Mouse (Mus musculus) layer of hippocampus, adult 8-10 months (tissue): ENCODE data around the gene Rfx2. TPM values are rescaled to one million over a fixed set of nuclear protein-coding genes. Genes with fewer than 3 reads are reported as not detected.

Source experiments
- DNase-seq, 2 experiments: peaks; one replicate each; pipeline ENCODE4 v3.0.0; 2022; ENCODE audit warnings: low spot score in 2 of 2
- total RNA-seq, 4 experiments: library from RNA; stranded (reverse); gene quantifications; 2 replicates each; pipeline ENCODE4 v1.2.4; 2022

Rfx2 gene
- total RNA-seq, 4 experiments from 2014 or later: 4.3 to 6.0 (median 5.0) TPM

GRCm38 (mm10) chr17:56754271-56755185, 76.3 kb downstream of the Rfx2 start:
- DNase-seq: no peak

- DNase-seq: no peak
These were observed 77.4 kb downstream of the Rfx2 start for GRCm38 (mm10) chr17:56753452-56753851.

- no peak for DNase-seq
These were observed 79.3 kb downstream of the Rfx2 start for GRCm38 (mm10) chr17:56751404-56752072.

- no peak for DNase-seq
These were observed 86.6 kb downstream of the Rfx2 start for GRCm38 (mm10) chr17:56744173-56744572.

- no peak for DNase-seq
These were observed 90.0 kb downstream of the Rfx2 start for GRCm38 (mm10) chr17:56740788-56741160.

GRCm38 (mm10) chr17:56740118-56740787, 90.6 kb downstream of the Rfx2 start:
- DNase-seq: no peak

- no peak for DNase-seq
These were observed 92.6 kb downstream of the Rfx2 start for GRCm38 (mm10) chr17:56738221-56738620.

GRCm38 (mm10) chr17:56736534-56736933, 94.3 kb downstream of the Rfx2 start:
- DNase-seq: no peak

- DNase-seq: no peak
These were observed 101.2 kb downstream of the Rfx2 start for GRCm38 (mm10) chr17:56729656-56730055.

- no peak for DNase-seq
These were observed 101.7 kb downstream of the Rfx2 start for GRCm38 (mm10) chr17:56729151-56729550.

- no peak for DNase-seq
These were observed 102.7 kb downstream of the Rfx2 start for GRCm38 (mm10) chr17:56728117-56728516.

- DNase-seq: no peak
These were observed 103.2 kb downstream of the Rfx2 start for GRCm38 (mm10) chr17:56727659-56728058.

GRCm38 (mm10) chr17:56727029-56727649, 103.7 kb downstream of the Rfx2 start:
- DNase-seq: no peak

Other genes starting within 250 kb of the Rfx2 start
- gene Safb2, start 246.4 kb downstream of the Rfx2 start, total RNA-seq: 100 to 1,000 TPM; 122 to 182 (median 154) TPM
- 100 to 1,000 TPM; 149 to 168 (median 159) TPM for gene Safb, start 246.2 kb downstream of the Rfx2 start, total RNA-seq
- gene 2410015M20Rik, start 221.2 kb downstream of the Rfx2 start, total RNA-seq: 100 to 1,000 TPM; 138 to 161 (median 146) TPM
- 100 to 1,000 TPM; 286 to 457 (median 374) TPM for gene Rpl36, start 217.6 kb downstream of the Rfx2 start, total RNA-seq
- 10 to 100 TPM; 56.0 to 64.2 (median 59.3) TPM for gene Lonp1, start 204.1 kb downstream of the Rfx2 start, total RNA-seq
- 1 to 10 TPM in 2 of 4 experiments, under 1 TPM in 2; 0.48 to 1.8 (median 1.2) TPM for gene Catsperd, start 202.9 kb downstream of the Rfx2 start, total RNA-seq
- gene Ranbp3, start 157.7 kb downstream of the Rfx2 start, total RNA-seq: 10 to 100 TPM; 89.0 to 93.5 (median 93.0) TPM
- gene Ndufa11, start 113.2 kb downstream of the Rfx2 start, total RNA-seq: 100 to 1,000 TPM; 161 to 224 (median 198) TPM
- gene Vmac, start 113.0 kb downstream of the Rfx2 start, total RNA-seq: 10 to 100 TPM; 10.3 to 15.4 (median 12.5) TPM
- 1 to 10 TPM; 2.3 to 3.3 (median 2.6) TPM for gene Nrtn, start 73.5 kb downstream of the Rfx2 start, total RNA-seq
- gene Dus3l, start 66.3 kb downstream of the Rfx2 start, total RNA-seq: 10 to 100 TPM; 65.0 to 75.5 (median 71.4) TPM
- gene Prr22, start 60.8 kb downstream of the Rfx2 start, total RNA-seq: 1 to 10 TPM in 3 of 4 experiments, under 1 TPM in 1; 0.68 to 1.8 (median 1.6) TPM
- gene Acsbg2, start 43.4 kb upstream of the Rfx2 start, total RNA-seq: not detected
- under 1 TPM in 3 of 4 experiments, not detected in 1; 0.20 to 0.35 (median 0.27) TPM for gene 1700061G19Rik, start 44.5 kb upstream of the Rfx2 start, total RNA-seq
- gene Mllt1, start 104.4 kb upstream of the Rfx2 start, total RNA-seq: 10 to 100 TPM; 73.9 to 92.9 (median 80.6) TPM
- gene Acer1, start 151.1 kb upstream of the Rfx2 start, total RNA-seq: not detected
- 10 to 100 TPM; 60.9 to 70.6 (median 66.6) TPM for gene Clpp, start 159.3 kb upstream of the Rfx2 start, total RNA-seq
- gene Alkbh7, start 166.3 kb upstream of the Rfx2 start, total RNA-seq: 10 to 100 TPM; 24.3 to 29.5 (median 25.4) TPM
- under 1 TPM in 1 of 4 experiments, not detected in 3; 0.82 TPM for gene Pspn, start 169.0 kb upstream of the Rfx2 start, total RNA-seq
- gene Gtf2f1, start 180.3 kb upstream of the Rfx2 start, total RNA-seq: 10 to 100 TPM; 57.0 to 64.0 (median 61.5) TPM
- under 1 TPM in 2 of 4 experiments, not detected in 2; 0.45 to 0.57 TPM for gene Gm17949, start 180.5 kb upstream of the Rfx2 start, total RNA-seq
- gene Khsrp, start 200.5 kb upstream of the Rfx2 start, total RNA-seq: 100 to 1,000 TPM; 105 to 118 (median 111) TPM
- gene Slc25a41, start 210.6 kb upstream of the Rfx2 start, total RNA-seq: not detected
- gene Crb3, start 228.1 kb upstream of the Rfx2 start, total RNA-seq: 1 to 10 TPM in 2 of 4 experiments, under 1 TPM in 2; 0.70 to 2.1 (median 1.4) TPM
- gene Slc25a23, start 228.8 kb upstream of the Rfx2 start, total RNA-seq: 100 to 1,000 TPM; 352 to 366 (median 355) TPM
- 1 to 10 TPM; 1.1 to 4.4 (median 3.0) TPM for gene Dennd1c, start 247.5 kb upstream of the Rfx2 start, total RNA-seq